Mouse (Mus musculus): ENCODE results near the gene Fxr1.
"Not testable (repeated sequence)": the region's sequence is repeated elsewhere in the genome, so short reads cannot be mapped to it uniquely, and the experiment has no call there.

Gene Fxr1

DNA sequence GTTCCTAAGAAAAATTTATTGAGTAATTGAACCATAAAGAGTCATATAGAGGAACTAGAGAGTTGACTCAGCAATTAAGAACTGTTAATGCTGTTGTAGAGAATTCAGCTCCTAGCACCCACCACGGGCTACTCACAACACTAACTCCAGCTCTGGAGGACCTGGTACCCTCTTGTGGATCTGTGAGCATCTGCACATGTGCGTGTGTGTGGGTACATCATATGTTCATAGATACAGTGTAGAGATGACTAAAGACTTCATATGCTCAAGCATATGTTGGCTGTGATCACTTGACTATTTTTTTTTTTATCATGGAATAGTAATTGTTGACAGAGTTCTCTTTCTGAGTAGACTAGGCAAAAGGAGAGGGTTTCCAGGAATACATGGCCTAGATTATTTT lies 42.6 kb downstream of the Fxr1 start:
- DNase-seq (ENCODE audit: low spot score), result no peak

DNA sequence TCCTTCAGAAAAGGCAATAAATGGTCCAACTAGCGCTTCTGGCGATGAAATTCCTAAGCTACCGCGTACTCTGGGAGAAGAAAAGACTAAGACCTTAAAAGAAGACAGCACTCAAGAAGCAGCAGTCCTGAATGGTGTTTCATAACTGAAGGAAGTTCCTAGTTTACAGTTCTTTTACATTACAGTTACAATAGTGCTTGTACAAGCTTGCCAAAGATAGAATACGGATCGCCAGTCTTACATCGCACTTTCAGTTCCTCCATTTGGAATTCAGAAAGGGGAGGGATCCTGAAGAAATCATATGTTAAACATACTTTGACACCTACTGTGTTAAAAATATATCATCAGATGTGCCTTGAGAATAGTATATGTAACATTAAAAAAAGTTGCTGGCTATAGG lies 49.2 kb downstream of the Fxr1 start:
- not testable (repeated sequence) for DNase-seq (ENCODE audit: low spot score)

DNA sequence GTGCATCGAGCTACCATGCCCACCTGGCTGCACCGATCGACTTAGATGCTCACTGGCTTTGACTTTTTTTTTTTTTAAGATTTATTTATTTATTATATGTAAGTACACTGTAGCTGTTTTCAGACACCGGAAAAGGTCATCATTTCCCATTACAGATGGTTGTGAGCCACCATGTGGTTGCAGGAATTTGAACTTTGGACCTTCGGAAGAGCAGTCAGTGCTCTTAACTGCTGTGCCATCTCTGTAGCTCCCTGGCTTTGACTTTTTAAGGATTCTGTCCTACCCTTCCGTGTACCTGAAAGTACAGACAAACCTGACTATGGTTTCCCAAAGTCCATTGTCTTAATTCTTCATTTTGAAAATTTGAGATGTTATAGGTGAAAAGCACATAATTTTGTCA lies 53.0 kb downstream of the Fxr1 start:
- DNase-seq (ENCODE audit: low spot score), result no peak

DNA sequence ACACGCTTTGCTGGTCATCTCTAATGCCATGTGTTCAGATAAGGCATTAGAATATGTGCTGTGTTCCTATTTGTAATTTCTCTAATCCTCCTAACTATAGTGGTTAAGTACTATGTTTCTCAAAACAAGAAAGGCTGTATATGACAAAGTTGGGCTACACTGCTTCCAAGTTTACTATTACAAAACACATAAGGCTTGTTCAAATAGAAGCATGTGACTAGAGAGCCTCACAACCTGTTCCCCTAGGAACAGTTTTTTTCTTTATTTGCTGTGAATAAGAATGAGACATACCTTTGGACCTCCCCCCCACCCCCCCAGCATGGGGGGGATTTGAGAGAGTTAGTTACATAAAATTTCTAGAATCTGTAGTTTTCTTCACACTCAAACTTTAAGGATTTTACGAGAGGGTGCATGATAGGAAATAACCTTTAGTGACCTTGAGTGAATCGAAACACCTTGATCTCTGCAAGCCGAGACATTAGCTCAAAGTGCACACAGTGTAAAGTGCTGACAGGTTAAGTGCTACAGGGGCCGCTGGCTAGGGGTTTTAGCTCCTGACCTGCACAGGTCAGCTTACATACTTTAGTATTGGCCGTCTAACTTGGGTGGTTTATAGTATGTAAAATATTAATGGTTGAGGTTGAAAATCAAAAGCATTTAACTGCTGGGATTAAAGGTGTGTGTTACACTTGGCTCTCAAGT lies 56.5 kb downstream of the Fxr1 start:
- DNase-seq (ENCODE audit: low spot score), result no peak

DNA sequence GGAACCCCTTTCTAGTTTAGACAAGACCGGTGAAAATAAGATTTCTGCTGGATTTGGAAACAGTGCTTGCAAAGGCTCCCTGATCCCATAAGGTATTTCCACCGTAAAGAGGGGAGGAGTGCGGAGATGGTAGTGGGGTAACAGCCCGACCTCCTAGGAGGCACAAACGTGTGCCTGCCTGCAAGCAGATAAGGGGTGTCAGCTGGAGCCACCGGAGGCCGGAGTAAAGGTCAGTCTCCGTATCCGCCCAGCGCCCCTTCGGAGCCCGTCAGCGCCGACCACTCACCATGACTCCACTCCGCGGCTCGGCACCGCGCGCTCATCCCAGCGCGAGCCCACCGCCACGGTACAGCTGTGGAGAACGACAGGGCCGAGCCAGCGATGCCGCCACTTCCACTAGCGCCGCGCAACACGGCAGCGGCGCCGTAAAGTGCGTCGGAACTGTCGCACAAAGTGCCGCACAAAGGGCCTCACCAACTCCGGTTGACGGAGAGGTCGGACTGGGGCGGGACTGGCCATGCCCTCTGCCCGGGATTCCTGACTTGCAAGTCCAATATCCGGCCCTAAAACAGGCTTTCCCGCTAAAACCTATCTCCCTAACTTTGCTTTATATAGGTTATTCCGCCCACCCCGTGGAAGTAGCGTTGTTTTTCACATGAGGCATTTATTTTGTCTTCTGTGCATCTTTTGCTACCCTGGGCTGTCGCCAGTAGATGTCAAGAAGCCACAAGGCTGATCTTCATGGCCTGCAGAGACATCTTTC lies 61.3 kb downstream of the Fxr1 start, which contains the start of gene Dnajc19:
Dnajc19 (minus strand) TSS at position 422 of the 763 bp plus-strand sequence.
- peak; percentile 94 for DNase-seq (ENCODE audit: low spot score)

DNA sequence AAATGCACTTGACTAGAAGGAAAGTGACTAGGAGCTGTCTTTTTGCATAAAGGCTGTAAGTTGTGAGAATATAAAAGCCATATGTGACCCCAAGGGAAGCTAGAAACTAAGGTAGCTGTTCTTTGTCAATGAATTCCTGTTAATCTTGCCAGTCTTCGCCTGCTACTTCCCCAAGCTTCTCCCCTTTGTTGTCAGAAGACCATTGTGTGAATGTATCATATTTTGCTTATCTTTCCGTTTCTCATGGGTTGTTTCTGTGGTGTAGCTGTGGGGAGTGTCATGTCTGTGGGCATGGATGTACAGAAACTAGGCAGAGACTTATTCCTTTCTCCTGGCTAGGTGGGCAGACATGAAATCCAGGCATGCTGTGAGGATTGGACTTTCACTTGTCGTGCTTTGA lies 62.2 kb downstream of the Fxr1 start:
- DNase-seq (ENCODE audit: low spot score), result no peak

DNA sequence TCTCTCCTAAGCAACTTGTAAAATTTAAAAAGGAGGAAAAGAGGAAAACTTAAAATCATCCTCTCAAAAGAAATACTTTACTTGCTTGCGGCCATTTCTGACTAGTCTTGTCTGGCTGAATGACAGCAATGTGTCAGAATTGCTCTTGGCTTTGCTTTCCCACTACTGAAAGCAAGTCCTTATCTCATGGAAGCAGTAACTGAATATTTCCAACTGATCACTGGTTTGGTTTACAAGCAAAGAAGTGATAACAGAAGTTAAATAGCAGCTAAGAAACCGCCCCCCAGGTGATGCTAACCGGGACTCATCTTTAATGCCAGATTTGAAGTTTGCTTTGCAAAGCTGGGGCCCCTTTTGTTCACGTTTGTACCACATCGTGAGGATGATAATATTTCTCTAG lies 63.9 kb downstream of the Fxr1 start:
- no peak for DNase-seq (ENCODE audit: low spot score)

DNA sequence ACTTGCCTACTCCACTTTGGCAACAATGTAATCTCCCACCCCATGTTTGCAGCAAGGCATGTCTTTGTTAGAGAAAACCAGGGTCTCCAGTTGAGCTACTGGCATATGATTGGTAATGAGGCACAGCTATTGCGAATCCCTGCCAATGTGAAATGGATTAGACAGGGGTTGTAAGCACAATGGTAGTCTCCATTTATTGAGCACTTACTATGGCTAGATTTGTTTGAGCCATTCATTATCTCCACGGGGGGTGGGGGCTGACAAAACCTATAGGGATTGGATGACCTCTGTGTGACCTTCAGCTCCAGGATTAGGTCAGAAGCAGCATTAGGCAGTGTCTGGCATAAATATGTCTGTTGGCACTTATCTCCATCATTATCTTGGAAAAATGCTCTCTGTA lies 83.1 kb downstream of the Fxr1 start:
- DNase-seq (ENCODE audit: low spot score), result no peak

DNA sequence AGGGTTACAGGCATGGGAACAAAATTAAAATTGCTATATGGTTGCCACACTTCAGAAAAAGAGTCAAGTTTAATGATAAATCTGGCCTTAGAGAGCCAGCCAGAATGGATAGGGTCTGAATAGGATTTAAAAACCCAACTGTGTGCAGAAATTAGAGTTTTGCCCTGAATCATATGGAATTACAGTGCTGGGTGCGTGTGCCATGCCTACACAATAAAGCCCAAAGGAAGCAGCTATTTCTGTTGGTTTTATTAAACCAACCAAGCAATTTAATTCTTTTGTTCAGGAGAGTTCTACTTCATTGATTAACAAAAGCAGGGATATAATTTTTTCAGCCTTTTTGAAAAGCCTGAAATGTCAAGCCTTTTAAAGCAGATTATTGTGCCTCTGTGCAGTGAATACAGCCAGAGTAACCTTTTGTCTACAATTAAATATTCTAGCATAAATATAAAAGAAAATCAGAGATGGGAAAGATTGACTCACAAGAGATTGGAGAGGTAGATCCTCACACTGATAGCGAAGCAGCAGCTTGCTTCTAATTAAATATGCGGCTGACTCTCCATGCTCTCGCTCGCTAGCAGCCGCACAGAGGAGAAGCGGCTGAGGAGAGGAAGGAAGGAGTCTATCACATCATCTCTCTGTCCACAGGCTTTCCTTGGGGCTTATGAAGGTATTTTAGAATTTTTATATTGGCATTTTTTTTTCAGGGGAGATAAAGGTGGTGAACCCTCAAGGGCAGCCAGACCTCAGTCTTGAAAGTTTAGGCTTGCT lies 84.3 kb downstream of the Fxr1 start:
- no peak for DNase-seq (ENCODE audit: low spot score)

DNA sequence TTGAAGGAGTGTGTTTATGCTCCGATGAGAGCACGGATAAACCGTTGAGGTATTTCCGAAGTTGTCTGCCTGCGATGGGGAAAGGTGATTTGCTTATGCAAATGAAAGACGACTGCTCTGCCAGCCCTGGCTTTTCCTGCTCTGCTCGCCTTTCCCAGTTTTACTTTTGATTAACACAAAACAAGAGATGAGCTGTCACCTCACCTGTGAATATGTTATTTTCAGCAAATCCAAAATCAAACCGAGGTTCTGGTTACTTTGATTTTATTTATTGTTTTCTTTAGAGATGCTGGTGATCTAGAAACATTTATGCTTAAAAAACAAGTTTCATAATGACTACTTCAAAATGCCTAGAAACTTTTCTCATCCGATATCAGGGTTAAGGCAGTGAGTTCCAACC lies 86.7 kb downstream of the Fxr1 start:
- no peak for DNase-seq (ENCODE audit: low spot score)

DNA sequence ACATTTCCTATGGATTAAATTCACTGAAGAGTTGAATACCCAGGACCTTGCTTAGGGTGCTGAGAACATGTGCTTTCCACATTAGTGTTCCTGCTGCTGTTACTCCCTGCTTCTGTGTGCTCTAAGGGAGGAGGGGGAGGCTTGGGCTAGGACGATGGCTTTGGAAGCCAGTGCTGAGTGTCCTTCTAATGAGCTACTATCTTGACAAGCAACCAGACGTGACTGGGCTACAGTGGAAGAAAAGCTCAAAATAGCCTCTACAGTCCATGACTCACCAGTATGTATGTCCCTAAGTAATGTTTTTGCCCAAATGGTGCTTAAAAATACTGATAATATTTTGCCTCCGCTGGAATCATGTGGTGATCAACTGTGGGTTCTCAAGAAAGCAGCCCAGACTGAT lies 87.9 kb downstream of the Fxr1 start:
- no peak for DNase-seq (ENCODE audit: low spot score)

DNA sequence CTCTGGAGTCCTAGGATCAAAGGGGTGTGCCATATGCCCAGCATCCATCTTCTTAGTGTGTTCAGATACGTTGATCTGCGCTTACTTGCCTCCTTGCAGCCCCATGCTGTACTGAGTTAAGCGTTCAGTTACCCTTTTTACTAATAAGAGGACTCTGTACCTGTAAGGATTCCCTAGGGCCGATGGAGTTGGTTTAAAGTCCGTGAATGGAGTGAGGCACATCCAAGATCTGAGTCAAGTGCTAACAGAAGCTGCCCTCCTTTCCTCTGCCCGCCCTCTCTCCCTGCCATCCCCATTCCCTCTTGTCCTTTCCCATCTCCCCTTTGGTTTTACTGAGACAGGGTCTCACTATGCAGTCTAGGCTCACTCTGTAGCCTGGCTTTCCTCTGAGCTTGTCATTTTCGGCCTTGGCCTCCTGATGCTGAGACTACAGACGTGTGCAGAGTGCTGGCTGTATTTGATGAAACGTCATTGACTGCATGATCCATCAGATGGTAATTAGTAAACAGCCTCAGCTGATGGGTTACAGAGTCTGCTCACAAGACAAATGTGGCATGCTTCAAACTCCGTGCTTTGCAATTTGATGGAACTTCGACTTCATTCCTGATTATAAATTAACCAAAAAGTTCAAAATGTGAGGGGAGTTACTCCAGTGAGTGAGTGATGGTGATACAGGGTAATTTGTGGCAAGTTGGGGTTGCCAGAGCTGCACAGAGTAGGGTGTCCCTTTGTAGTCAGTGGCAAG lies 92.4 kb downstream of the Fxr1 start:
- DNase-seq (ENCODE audit: low spot score), result no peak

DNA sequence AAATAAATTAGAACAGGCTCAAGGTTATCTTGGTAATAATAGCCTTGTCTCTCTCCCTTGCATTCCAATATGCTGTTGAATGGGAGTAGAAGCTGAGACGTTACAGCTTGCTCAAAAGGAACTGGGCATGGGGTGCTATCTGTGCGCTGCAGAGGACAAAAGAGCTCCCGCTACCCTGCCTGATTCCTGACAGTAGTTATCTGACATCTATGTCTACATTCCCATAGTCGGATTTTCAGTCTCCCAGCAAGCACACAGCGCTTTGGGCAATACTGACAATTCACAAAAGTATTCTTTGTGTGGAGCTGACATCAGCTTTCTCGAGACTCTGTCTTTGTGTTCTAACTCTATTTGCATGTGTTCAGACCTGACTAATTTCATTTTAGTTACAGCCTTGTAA lies 96.1 kb downstream of the Fxr1 start:
- no peak for DNase-seq (ENCODE audit: low spot score)

DNA sequence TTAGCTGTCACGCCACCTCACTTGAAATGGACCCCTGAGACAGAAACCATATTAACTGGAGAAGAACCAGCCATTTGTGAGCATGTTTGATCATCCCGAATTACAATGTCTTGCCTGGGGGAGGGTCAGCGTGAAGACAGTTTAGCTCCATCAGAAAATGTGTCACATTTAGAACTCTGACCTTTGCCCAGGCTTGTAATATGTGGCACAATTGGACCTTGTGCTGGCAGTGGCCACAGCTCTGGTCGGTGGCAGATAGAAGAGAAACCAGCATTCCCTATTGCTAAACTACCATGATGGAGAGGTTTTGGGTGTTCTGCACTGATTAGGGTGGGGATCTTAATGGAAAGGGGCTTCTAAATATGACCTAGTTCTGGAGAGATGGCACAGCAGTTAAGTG lies 100.1 kb downstream of the Fxr1 start:
- no peak for DNase-seq (ENCODE audit: low spot score)

All from urinary bladder, postnatal 14 days (tissue).